Mouse (Mus musculus): Measurements from ENCODE around the gene Aox4.

GRCm38 (mm10) chr1:58188514-58189175 lies 21.6 kb upstream of the Aox4 start:
- TF ChIP-seq CTCF (IDR thresholded peaks at IDR 0.05; ENCODE audit: insufficient read depth, low read length): no peak
- TF ChIP-seq POLR2A (IDR thresholded peaks at IDR 0.05; ENCODE audit: borderline replicate concordance, extremely low read depth, low read depth, low read length): no peak
